Mouse (Mus musculus) megakaryocyte, embryonic 14.5 days (primary cell): ENCODE data around the gene Timm10.

Experiments
- FLI1 ChIP-seq: IDR thresholded peaks from 2 replicates; pipeline ENCODE4 v1.6.1; 2012; ENCODE audit warnings: low read length, inconsistent platforms, mixed read lengths
- GATA1 ChIP-seq: IDR thresholded peaks from 3 replicates; pipeline ENCODE4 v1.6.1; 2012; ENCODE audit warnings: mixed read lengths, low read length, inconsistent platforms, borderline replicate concordance

DNA sequence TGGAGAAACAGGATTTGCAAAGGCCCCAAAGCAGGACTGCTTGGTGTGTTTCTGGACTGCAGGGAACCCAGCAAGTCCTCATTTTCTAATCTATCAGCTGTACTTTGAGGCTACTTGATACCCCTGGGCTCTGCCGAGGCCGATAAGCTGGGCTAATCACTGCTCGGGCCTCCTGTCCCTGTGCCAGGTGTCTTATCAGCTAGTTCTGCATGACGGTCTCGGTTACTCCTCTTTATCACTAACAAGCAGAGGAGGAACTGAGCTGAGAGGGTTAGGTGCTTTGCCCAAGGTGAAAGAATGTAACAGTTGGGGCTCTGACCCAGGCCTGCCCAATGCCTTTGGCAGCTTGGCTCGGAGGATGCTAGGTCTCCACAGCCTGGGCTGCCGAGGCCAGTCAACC is 14.9 kb upstream of the Timm10 start:
- no peak for TF ChIP-seq GATA1
- no peak for TF ChIP-seq FLI1
